Mouse (Mus musculus) G1E (cell line): ENCODE data around the gene Ldlr. TPM values are rescaled to one million over a fixed set of nuclear protein-coding genes. Genes with fewer than 3 reads are reported as not detected.
A peak's percentile ranks its signal among the peaks of the same experiment; 100 is the strongest.

Experiments
- ATAC-seq: 2 replicates; pipeline ENCODE4 v1.8.0; 2016; ENCODE audit warnings: mild to moderate bottlenecking; ENCODE audit not compliant: insufficient number of reproducible peaks, poor library complexity, low FRiP score, severe bottlenecking; ENCODE audit errors: extremely low read depth
- DNase-seq: peaks from one replicate; pipeline ENCODE4 v3.0.0; 2012; ENCODE audit warnings: low spot score
- H3K27me3 ChIP-seq: 2 replicates; pipeline ENCODE4 v1.6.1; 2012; ENCODE audit warnings: mild to moderate bottlenecking, low read length, inconsistent platforms; ENCODE audit not compliant: insufficient read depth
- H3K36me3 ChIP-seq: replicated peaks from 2 replicates; pipeline ENCODE3; 2012; ENCODE audit warnings: mild to moderate bottlenecking, inconsistent platforms
- H3K4me1 ChIP-seq: 2 replicates; pipeline ENCODE4 v1.6.1; 2012; ENCODE audit warnings: low read depth, low read length, inconsistent platforms, mixed read lengths; ENCODE audit not compliant: insufficient read depth
- H3K4me3 ChIP-seq: 2 replicates; pipeline ENCODE4 v1.5.1; 2012; ENCODE audit warnings: low read depth, mild to moderate bottlenecking, inconsistent platforms, low read length, moderate library complexity, mixed read lengths
- H3K9me3 ChIP-seq: replicated peaks from 2 replicates; pipeline ENCODE4 v1.6.1; 2012; ENCODE audit warnings: inconsistent platforms
- CTCF ChIP-seq: IDR thresholded peaks from 2 replicates; pipeline ENCODE4 v1.5.1; 2012; ENCODE audit warnings: low read depth, low read length, inconsistent platforms, mixed read lengths
- GATA1 ChIP-seq: IDR thresholded peaks from 2 replicates; pipeline ENCODE4 v1.6.1; 2012; ENCODE audit warnings: borderline replicate concordance, low read length, inconsistent platforms, mixed read lengths
- GATA2 ChIP-seq: IDR thresholded peaks from 2 replicates; pipeline ENCODE4 v1.6.1; 2012; ENCODE audit warnings: low read depth, low read length, inconsistent platforms, borderline replicate concordance
- POLR2AphosphoS5 ChIP-seq: IDR thresholded peaks from 2 replicates; pipeline ENCODE4 v1.6.1; 2012; ENCODE audit warnings: low read depth, low read length, inconsistent platforms; ENCODE audit not compliant: insufficient replicate concordance
- TAL1 ChIP-seq: conservative IDR thresholded peaks from 2 replicates; pipeline ENCODE4 v1.6.1; 2012; ENCODE audit warnings: low read depth, low read length, inconsistent platforms, mixed read lengths
- polyA plus RNA-seq: library from polyadenylated mRNA; stranded (reverse); fragments of >175 nt; gene quantifications from 2 replicates; pipeline ENCODE4 v1.2.3, GENCODE M21; 2012
- total RNA-seq, 2 experiments: library from RNA; stranded (forward) in 1 of 2; stranded (reverse) in 1 of 2; fragments of 200-1000 nt in 1 of 2; fragments of >200 nt in 1 of 2; fragmentation: Nextera tagmentation in 1 of 2; gene quantifications; 2 replicates each; pipeline ENCODE4 v1.2.3; 2014 to 2017

Gene Ldlr
- total and polyA plus RNA-seq, 3 experiments = 21.9 to 52.1 (median 37.5) TPM

DNA sequence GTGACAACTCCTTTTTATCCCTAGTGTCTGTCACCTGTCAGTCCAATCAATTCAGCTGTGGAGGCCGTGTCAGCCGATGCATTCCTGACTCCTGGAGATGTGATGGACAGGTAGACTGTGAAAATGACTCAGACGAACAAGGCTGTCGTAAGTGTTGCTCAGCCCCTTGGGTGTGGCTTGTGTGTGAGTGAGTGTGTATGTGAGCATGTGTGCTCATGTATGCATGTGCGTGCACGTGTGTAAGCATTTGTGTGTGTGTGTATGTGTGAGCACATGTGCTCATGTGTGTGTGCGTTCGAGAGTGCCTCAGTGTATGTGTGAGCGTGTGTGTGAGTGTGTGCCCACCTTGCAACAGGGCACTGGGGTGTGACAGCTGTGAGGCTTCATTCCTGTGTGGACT lies 9.0 kb downstream of the Ldlr start:
- ATAC-seq = no peak

DNA sequence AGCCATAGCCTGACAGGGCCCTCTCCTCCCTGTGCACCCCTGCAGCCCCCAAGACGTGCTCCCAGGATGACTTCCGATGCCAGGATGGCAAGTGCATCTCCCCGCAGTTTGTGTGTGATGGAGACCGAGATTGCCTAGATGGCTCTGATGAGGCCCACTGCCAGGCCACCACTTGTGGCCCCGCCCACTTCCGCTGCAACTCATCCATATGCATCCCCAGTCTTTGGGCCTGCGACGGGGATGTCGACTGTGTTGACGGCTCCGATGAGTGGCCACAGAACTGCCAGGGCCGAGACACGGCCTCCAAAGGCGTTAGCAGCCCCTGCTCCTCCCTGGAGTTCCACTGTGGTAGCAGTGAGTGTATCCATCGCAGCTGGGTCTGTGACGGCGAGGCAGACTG lies 10.2 kb downstream of the Ldlr start:
- ATAC-seq (no peak), DNase-seq (no peak)
- H3K27me3 ChIP-seq = no peaks in the 10 kb centered on the region
- TF ChIP-seq GATA1 = no peak
- H3K4me1 ChIP-seq = peaks cover 30% of the 10 kb centered on the region
- peaks cover 97% of the 10 kb centered on the region for H3K36me3 ChIP-seq
- no peaks in the 10 kb centered on the region; the same call in 1 of the 2 replicates for H3K9me3 ChIP-seq
- no peak overlapping the region for H3K4me3 ChIP-seq

More for the DNA sequence above, 9.0 kb downstream of the Ldlr start:
- Histone ChIP-seq H3K9me3 (no peaks in the 10 kb centered on the region; the same call in 1 of the 2 replicates), H3K4me1 (peaks cover 40% of the 10 kb centered on the region), H3K4me3 (no peak overlapping the region), H3K27me3 (no peaks in the 10 kb centered on the region), H3K36me3 (peaks cover 97% of the 10 kb centered on the region)
- no peak for DNase-seq
- TF ChIP-seq POLR2AphosphoS5 = peak; percentile 78; the same call in 1 of the 2 replicates
- TF ChIP-seq GATA2 = no peak

DNA sequence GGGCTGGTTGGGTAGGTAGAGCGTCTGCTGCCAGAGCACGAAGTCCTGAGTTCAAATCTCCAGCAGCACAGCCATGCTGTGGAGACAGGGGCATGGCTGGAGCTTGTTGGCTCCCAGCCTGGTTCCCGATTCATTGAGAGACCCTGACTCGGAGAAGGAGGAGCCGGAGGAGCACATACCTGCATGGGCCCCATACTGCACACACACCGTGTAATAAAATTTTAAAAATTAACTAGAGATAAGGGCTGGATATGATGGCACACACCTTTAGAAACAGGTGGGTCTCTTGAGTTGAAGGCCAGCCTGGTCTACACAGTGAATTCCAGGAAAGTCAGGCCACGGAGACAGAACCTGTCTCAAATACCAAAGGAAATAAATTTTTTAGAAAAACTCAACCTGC lies 10.7 kb downstream of the Ldlr start:
- no peaks in the 10 kb centered on the region; the same call in 1 of the 2 replicates for H3K9me3 ChIP-seq
- peaks cover 97% of the 10 kb centered on the region for H3K36me3 ChIP-seq
- DNase-seq (no peak), ATAC-seq (no peak)
- no peak for TF ChIP-seq TAL1
- TF ChIP-seq GATA1 = no peak
- no peak for TF ChIP-seq CTCF
- no peak for TF ChIP-seq POLR2AphosphoS5
- TF ChIP-seq GATA2 = no peak
- peaks cover 28% of the 10 kb centered on the region for H3K4me1 ChIP-seq
- H3K4me3 ChIP-seq = no peak overlapping the region
- no peaks in the 10 kb centered on the region for H3K27me3 ChIP-seq

DNA sequence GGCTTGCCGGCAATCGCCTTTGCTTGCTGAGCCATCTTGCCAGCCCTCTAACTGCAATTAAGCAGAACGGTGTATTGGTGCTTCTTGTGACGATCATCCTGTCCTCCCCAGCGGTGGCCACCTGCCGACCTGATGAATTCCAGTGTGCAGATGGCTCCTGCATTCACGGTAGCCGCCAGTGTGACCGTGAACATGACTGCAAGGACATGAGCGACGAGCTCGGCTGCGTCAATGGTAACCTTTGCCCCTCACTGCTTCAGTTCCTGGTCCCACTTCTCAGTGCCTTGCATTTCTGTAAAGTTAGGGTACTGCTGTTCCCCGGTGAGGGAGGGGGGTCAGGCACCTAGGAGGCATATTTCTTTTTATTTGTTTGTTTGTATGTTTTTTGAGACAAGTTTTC lies 11.8 kb downstream of the Ldlr start:
- H3K4me1 ChIP-seq = peaks cover 29% of the 10 kb centered on the region
- no peaks in the 10 kb centered on the region for H3K27me3 ChIP-seq
- no peaks in the 10 kb centered on the region; the same call in 1 of the 2 replicates for H3K9me3 ChIP-seq
- ATAC-seq (no peak), DNase-seq (no peak)
- H3K36me3 ChIP-seq = peaks cover 99% of the 10 kb centered on the region
- H3K4me3 ChIP-seq = no peak overlapping the region
- no peak for TF ChIP-seq POLR2AphosphoS5
- no peak for TF ChIP-seq GATA1
- TF ChIP-seq CTCF = no peak
- TF ChIP-seq GATA2 = no peak
- TF ChIP-seq TAL1 = no peak

DNA sequence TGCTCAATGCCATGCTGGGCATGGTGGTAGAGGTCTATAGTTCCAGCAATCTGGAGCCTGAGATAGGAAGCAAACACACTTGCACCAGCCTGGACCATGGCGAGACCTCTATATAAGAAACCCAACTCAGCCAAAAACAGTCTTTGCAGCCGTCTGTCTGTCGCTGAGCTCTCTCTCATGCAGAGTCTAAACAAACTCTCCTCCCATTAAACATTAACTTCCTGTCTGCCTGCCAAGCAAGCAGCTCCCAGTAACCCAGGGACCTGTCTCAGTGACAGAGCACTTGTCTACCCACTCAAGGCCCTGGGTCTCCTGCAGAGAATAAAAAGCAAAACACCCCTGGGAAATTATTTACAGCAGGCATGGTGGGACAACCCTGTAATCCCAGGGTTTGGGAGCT lies 13.3 kb downstream of the Ldlr start:
- ATAC-seq (no peak), DNase-seq (no peak)
- H3K4me1 ChIP-seq = peaks cover 29% of the 10 kb centered on the region
- H3K36me3 ChIP-seq = peaks cover 97% of the 10 kb centered on the region
- no peaks in the 10 kb centered on the region; the same call in 1 of the 2 replicates for H3K9me3 ChIP-seq
- no peak overlapping the region for H3K4me3 ChIP-seq
- TF ChIP-seq POLR2AphosphoS5 (no peak), GATA1 (no peak), CTCF (no peak), GATA2 (no peak), TAL1 (no peak)
- H3K27me3 ChIP-seq = no peaks in the 10 kb centered on the region

DNA sequence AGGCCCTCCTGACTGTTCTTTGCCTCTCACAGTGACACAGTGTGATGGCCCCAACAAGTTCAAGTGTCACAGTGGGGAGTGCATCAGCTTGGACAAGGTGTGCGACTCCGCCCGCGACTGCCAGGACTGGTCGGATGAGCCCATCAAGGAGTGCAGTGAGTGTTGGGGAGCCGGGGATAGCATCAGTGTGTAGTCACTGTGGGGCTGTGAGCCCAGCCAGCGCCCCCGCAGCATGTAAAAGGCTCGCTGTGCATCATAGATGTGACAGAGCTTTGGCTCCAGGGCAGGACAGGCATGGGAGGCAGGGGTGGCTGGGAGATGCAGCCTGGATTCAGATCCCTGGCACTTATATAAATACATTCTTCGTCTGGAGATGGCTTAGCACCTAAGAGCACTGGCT lies 13.9 kb downstream of the Ldlr start:
- Histone ChIP-seq H3K9me3 (no peaks in the 10 kb centered on the region; the same call in 1 of the 2 replicates), H3K36me3 (peaks cover 97% of the 10 kb centered on the region), H3K4me1 (peaks cover 35% of the 10 kb centered on the region), H3K4me3 (no peak overlapping the region), H3K27me3 (no peaks in the 10 kb centered on the region)
- ATAC-seq (no peak), DNase-seq (no peak)
- TF ChIP-seq POLR2AphosphoS5 (no peak), CTCF (no peak), GATA1 (no peak), TAL1 (no peak), GATA2 (no peak)

DNA sequence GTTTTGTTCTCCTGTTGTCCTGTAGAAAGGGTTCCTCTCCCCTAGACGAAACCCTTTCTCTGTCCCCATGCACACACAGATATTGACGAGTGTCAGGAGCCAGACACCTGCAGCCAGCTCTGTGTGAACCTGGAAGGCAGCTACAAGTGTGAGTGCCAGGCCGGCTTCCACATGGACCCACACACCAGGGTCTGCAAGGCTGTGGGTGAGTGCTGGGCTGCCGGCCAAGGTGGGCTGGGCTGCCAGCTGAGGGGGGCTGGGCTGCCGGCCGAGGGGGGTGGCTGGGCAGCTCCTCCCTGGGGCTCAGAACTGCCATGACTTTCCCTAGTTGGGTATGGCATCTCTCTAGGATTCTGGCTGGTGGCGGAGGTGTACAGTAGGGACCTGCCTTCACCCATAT lies 15.5 kb downstream of the Ldlr start:
- peaks cover 36% of the 10 kb centered on the region for H3K4me1 ChIP-seq
- H3K36me3 ChIP-seq = peaks cover 94% of the 10 kb centered on the region
- DNase-seq (no peak), ATAC-seq (no peak)
- H3K9me3 ChIP-seq = no peaks in the 10 kb centered on the region
- H3K27me3 ChIP-seq = no peaks in the 10 kb centered on the region
- TF ChIP-seq CTCF (no peak), GATA1 (no peak), GATA2 (no peak), POLR2AphosphoS5 (no peak), TAL1 (no peak)
- H3K4me3 ChIP-seq = no peak overlapping the region
